Mouse (Mus musculus) mature B cell (primary cell): ENCODE data around the gene Gon4l.

Source experiments
- in situ Hi-C: fragments of 300-500 bp; cut with MboI; formaldehyde crosslinking; loops from 2 replicates; pipeline ENCODE4 v1.14.3; 2019

Gene Gon4l

DNA sequence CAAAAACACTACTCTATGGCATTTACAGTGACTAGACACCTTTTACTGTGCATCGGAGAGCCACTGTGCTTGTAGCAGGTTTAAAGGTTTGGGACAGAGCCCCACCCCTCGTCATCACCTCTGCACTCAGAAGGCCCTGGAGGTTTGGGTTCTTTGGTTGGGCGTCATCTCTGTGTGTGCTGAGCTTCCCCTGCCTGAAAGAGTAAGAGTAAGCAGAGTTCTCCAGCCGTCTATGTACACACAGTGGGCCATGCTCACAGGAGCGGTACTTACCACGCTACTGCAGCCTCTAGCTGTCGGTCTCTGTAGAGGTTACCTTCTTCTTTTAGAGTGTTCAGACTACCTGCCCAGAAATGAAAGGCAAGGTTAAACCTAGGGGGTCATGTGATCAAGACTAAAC is 77.6 kb downstream of the Gon4l start:
- in situ Hi-C loops, result no loop called here

- in situ Hi-C loops, result no loop called here
Measured at GRCm38 (mm10) chr3:88913511-88914383, 78.7 kb downstream of the Gon4l start, which contains the start of gene Msto1. Gene Msto1 (minus strand): TSS chr3:88913999.

DNA sequence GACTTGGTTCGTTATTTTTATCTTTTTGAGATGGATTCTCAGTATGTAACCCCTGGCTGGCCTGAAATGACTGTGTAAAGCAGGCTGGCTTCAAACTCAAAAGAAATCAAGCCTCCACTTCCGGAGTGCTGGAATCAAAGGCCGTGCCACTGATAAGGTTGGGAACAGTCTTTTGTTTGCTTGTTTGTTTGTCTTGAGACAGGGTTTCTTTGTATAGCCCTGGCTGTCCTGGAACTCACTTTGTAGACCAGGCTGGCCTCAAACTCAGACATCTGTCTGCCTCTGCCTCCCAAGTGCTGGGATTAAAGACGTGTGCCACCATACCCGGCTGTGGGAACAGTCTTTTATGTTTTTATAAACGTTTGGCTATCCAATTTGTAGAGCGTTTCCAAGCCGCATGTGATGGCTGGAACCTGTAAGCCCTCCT is 79.4 kb downstream of the Gon4l start:
- in situ Hi-C loops, result no loop called here

GRCm38 (mm10) chr3:88918981-88919380 is 84.0 kb downstream of the Gon4l start:
- in situ Hi-C loops, result no loop called here

GRCm38 (mm10) chr3:88921411-88921810 is 86.4 kb downstream of the Gon4l start:
- in situ Hi-C loops, result no loop called here

- in situ Hi-C loops, result no loop called here
Measured at GRCm38 (mm10) chr3:88923989-88924591, 89.1 kb downstream of the Gon4l start.

DNA sequence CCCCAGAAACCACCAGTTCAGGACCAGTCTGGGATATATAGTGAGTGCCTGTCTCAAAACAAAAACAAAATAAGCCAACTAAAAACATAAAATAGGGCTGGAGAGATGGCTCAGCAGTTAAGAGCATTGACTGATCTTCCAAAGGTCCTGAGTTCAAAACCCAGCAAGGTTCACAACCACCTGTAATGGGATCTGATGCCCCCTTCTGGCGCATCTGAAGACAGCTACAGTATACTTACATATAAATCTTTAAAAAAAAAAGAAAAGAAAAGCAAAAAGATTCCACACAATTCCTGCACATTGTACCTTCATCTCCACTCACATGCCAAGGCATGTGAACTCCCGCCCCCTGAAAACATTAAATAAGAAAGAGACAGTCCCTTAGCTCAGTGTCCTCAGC is 90.6 kb downstream of the Gon4l start:
- in situ Hi-C loops, result no loop called here

- in situ Hi-C loops, result no loop called here
Measured at GRCm38 (mm10) chr3:88929501-88929900, 94.5 kb downstream of the Gon4l start.

DNA sequence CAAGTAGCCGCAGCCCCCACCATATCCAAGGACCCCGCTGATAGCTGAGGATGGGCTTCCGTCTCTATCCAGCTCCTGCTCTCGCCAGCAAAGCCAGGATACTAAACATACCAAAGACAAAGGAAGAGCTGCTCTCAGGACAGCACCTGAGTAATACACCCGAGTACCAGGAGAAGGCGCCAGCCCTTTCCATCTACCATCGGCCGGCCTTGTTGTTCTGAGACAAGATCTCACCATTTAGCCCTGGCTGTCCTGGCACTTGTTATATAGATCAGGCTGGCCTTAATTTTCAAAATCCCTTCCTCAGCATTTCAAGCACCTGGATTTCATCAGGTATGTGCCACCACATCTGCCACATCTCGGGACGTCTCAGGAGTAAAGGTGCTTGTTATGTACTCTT is 104.0 kb downstream of the Gon4l start:
- in situ Hi-C loops, result no loop called here

DNA sequence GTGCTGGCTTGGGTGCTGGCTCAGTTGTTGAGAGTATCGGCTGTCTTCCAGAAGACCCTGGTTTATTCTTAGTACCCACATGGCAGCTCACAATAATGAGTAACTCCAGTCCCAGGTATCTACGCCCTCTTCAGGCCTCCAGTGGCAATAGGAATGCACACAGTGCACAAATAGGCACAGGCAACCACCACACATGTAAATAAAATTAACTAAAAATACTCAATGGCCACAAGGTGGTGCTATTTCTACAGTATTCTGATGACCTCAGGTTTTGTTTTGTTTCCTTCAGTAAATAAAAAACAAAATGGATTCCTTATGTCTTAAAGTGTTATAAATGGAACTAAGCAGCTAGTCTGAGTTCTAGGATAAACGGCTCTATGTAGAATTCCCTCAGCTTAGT is 104.7 kb downstream of the Gon4l start:
- in situ Hi-C loops, result no loop called here

DNA sequence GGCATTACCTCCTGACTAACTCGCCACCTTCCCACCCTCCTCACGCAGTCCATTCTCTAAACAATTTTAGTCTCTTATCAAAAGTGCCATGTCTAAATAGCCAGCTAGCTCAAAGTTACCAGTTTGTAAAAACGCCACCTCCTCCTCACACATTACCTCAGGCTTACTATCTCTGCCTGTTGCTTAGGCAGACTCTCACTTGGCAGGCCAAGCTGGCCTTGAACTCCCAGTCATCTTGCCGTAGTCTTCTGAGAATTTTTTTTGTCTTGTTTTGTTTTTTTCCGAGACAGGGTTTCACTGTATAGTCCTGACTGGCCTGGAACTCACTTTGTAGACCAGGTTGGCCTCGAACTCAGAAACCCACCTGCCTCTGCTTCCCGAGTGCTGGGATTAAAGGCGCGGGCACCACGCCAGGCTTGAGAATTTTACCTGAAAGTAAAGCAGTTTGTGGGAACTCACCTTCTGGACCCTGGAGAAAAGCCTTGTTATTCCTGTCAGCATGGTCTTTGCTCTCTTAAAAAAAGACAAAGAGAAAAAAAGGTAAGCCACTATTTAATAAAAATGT is 107.4 kb downstream of the Gon4l start:
- in situ Hi-C loops, result no loop called here

DNA sequence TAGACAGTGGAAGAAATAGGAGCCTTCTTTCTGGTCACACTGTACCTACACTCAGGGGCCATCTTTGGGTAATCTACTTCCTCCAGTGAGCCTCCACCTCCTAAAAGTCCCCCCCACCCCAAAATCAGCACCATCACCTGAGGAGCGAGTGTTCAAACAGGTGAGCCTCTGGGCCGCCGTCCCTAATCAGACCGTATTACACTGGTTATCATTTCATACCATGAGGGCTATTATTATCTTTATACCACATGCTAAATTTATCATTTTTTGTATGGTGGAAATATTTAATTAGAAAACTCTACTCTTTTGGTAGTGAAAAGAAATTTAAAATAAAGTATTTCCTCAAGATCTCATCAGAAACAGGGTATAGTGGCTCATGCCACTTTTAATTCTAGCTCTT is 109.1 kb downstream of the Gon4l start:
- in situ Hi-C loops, result no loop called here

DNA sequence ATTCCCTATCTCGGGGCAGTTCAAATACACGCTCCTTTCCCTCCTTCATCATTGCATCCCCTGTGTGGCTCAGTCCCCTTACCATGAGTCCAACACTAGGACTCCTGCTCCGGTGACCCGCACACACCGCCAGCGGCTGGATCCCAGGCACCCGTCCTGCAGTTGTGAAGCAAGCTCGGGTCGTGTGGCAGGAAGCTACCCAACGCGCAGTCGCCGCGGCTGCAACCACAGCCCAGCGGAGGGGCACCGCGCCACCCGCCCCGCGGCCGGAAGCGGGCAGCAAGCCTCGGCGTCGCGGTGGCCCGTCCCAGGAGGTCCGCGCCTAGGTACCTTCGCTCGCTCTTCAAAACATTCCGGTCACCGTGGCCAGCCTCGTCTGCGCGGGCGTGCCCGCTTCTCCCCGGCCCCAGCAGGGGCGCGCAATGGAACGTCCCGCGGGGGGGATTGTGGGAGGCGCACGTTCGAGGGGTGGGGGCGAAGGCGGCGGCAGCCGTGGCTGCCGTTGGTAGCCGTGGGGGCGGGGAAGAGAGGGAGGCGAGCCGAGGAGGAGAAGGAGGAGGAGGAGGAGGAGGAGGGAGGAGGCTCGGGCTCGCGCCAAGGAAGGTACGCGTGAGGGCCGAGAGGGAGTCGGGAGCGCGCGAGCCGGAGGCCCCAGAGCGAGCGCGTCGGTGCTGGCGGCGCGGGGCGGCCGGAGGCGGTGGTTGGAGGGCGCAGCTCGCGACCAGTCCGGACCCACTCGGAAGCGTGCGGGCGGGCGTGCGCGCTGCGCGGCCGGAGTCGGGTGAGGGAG is 115.0 kb downstream of the Gon4l start:
- in situ Hi-C loops, result no loop called here

DNA sequence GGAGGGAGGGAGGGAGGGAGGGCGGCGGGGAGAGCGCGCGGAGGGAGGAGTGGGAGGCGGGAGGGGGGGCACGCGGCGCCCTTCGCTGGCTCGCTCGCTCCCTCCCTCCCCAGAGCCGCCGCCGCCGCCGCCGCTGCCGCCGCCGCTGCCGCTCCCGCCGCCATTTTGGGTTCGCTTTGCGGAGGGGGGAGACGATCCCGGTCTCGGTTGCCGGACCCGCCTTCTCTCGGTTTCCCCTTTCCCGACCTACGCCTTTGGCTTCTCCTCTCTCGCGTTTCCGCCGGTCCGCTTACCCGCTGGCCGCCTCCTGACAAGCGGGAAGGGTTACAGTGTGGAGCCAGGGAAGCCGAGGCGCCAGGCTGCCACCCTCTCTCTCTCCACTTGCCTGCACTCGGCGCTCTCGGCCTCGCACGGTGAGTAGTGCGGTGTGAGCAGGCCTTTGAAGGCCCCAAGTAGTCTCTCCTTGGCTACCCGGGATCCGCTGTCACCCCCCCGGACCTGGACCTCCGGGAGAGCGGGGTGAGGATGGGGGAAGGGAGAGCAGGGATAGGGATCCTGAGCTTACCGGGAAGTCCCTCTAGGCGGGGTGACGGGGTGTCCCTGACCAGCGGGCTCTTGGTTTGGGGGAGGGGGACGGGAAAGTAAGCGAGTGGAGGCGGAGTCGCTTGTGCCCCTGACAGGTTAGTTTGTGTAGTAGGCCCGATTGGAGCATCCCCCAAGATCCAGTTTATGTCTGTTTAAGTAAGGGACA is 115.7 kb downstream of the Gon4l start, which contains the start of the genes Ash1l and Dap3:
Gene Ash1l, plus strand, starts transcription at position 47 of the 751 bp plus-strand sequence.
Gene Dap3, minus strand, starts transcription at position 606 of the 751 bp plus-strand sequence.
- in situ Hi-C loops, result no loop called here

DNA sequence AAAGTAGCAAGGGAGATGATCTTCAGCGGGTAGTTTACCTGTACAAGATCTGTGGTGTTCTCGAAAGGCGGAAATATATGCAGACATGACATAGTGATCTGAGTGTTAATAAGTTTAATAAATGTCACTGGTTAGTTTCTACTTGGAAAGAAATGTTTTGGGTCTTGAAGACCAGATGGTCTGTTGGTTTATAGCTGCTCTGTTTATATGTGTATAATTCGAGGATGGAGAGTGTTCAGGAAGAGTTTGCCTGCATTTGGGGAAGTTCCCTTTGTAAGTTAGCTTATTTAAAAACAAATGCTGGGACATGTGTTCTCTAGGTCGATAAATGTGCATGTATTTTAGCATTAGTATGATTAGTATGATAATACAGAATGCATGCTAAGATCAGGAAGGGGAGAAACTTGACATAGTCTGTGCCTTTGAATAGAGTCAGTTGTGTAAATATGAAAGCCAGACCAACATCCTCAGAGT is 116.3 kb downstream of the Gon4l start:
- in situ Hi-C loops, result no loop called here

- in situ Hi-C loops, result no loop called here
Measured at GRCm38 (mm10) chr3:88953246-88953645, 118.2 kb downstream of the Gon4l start.

- in situ Hi-C loops, result no loop called here
Measured at GRCm38 (mm10) chr3:88953736-88954135, 118.7 kb downstream of the Gon4l start.
